Mouse (Mus musculus) CD4-positive, CD25-positive, alpha-beta regulatory T cell (primary cell): ENCODE results near the gene Defb26. TPM values are rescaled to one million over a fixed set of nuclear protein-coding genes. Genes with fewer than 3 reads are reported as not detected.

Experiments used
- polyA plus RNA-seq: library from polyadenylated mRNA; unstranded; fragments of 100-300 nt; shearing (Covaris generic); gene quantifications from one replicate; pipeline ENCODE4 v1.2.1, GENCODE M21; 2017

The Defb26 gene
- polyA plus RNA-seq = not detected

DNA sequence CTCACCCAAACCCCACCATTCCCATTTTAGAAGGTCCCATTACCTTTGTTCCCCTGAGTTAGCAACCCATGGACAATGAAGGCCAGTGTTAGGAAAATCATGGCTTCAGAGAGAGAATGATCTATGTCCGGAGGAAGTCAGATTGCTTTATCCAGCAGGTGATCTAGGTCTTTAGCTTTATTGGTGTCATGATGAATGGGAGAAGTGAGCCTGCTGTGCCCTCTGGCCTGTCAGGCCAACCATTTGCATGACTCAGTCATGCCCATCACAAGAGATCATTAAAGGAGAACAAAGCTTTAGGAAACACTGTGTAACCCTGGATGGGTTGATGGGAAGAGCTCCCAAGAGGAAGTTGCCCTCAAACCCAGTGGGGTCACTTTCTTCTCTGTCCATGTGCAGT is at the start of gene Defb26:
TSS of gene Defb26 (minus strand) at position 101 of the 400 bp plus-strand sequence.

DNA sequence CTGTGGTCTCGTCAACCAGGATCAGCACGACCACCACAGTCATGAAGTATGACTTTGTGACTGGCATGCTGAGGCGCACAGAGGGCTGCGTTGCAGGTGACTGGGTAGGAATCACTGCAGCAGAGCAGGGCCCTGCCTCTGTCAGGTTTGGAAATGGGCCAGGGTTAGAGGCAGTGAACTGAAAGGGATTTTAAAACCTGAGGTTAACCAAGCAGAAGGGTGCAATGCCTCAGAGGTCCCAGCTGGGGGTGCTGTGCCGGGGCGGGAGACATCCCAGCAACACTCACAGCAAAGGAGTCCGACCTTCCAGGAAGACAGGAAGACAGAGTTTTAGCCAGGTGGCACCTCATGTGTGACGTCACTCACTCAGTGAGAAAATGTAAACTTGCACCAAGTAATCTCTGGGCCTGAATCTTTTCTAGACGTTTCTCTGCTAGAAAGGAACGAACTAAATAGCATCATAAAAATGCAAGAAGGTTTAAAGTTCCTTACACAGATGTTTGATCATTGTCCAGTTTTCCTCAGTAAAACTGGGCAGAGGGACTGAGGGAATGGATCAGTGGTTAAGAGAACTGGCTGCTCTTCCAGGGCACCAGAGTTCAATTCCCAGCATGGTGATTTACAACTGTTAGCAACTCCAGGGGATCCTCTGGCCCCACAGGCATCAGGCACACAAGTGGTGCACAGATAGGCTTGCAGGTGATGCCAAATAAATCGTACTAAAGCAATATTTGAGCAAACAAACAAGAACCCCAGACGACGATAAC is 28.6 kb upstream of the Defb26 start, which contains the start of gene Defb29:
TSS of gene Defb29 (minus strand) at position 155 of the 767 bp plus-strand sequence.

DNA sequence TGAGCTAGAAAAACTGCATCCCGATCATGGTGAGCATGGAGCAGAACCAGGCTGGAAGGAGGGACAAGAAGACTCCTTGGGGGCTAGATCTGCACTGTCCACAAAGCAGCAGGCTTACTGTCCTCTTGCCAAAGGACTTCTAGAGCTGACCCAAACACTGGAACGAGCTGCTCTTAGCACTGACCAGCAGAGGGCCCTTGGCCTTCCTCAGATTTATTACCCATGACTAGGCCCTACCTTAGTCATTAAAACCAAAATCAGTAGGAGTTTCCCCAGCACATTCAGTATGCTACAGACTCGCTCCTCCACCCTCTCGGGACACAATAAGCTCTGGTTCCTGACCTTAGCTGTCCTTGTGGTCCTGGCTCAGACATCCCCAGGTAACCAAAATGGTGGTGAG is 6.5 kb upstream of the Defb26 start, which contains the start of gene Defb28:
TSS of gene Defb28 (plus strand) at position 275 of the 400 bp plus-strand sequence.

DNA sequence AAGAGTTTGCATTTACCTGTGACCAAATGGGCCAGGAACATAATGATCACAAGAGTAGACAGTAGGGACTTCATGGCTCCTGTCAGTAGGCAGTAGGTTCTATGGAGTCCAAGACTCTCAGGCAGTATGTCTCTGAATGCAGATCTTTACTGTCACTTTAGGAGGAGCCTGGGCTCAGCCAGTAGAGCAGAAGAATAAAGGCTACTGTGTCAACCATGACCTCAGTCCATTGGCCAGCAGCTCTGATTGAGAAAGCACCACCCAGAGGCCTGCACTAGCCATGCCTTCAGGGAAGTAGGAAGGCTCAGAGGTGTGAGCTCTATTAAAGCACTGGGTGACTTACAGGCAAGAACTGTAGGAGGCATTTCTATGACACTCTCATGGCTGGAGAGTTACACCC is 21.5 kb downstream of the Defb26 start, which contains the start of gene Defb22:
TSS of gene Defb22 (minus strand) at position 101 of the 400 bp plus-strand sequence.

GRCm38 (mm10) chr2:152476763-152477162 is 34.7 kb downstream of the Defb26 start, which contains the start of gene Defb20:
TSS of gene Defb20 (plus strand) at chr2:152477063.

DNA sequence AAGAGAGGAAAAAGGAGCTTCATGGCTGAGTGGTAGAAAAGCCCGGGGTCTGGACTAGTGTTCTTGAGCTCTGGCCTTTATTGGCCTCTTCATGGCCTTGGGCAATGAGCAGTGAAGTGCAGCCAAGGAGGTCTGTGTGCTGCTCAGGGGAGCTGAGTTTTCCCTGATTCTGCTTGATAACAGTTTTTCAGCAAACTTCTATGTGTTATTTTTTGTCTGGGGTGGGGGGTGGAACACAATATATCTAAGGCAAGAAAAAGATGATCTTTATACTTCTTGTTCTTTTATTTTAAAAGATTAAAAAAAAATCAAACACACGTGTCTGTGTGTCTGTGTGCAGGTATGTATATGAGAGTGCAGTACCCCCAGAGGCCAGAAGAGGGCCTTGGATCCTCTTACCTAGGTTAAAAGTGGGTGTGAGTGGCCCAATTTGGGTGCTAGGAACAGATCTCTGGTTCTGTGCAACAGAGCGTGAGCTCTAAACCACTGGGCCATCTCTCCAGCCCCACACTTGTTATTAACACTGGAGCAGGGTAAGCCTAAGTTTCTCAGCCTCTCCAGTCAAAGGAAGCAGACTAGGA is 46.8 kb downstream of the Defb26 start, which contains the start of gene Defb23:
TSS of gene Defb23 (minus strand) at position 51 of the 581 bp plus-strand sequence.

Other genes starting within 250 kb of the Defb26 start
- 60.2 TPM for gene Tbc1d20, start 217.9 kb downstream of the Defb26 start, polyA plus RNA-seq
- 338 TPM for gene Rbck1, start 179.0 kb downstream of the Defb26 start, polyA plus RNA-seq
- gene Trib3, start 167.7 kb downstream of the Defb26 start, polyA plus RNA-seq = 4.6 TPM
- not detected for gene Nrsn2, start 135.1 kb downstream of the Defb26 start, polyA plus RNA-seq
- gene Sox12, start 113.6 kb downstream of the Defb26 start, polyA plus RNA-seq = 1.8 TPM
- gene Zcchc3, start 96.7 kb downstream of the Defb26 start, polyA plus RNA-seq = 2.6 TPM
- 0.14 TPM for gene 6820408C15Rik, start 96.1 kb downstream of the Defb26 start, polyA plus RNA-seq
- not detected for gene Defb23, start 47.1 kb downstream of the Defb26 start, polyA plus RNA-seq
- gene Defb20, start 34.6 kb downstream of the Defb26 start, polyA plus RNA-seq = not detected
- not detected for gene Defb22, start 21.6 kb downstream of the Defb26 start, polyA plus RNA-seq
- gene Defb28, start 6.6 kb upstream of the Defb26 start, polyA plus RNA-seq = not detected
- not detected for gene Defb29, start 28.4 kb upstream of the Defb26 start, polyA plus RNA-seq
- not detected for gene Gm17416, start 57.6 kb upstream of the Defb26 start, polyA plus RNA-seq
- not detected for gene Defb21, start 61.1 kb upstream of the Defb26 start, polyA plus RNA-seq
- not detected for gene Defb19, start 68.6 kb upstream of the Defb26 start, polyA plus RNA-seq
- gene Defb45, start 87.7 kb upstream of the Defb26 start, polyA plus RNA-seq = not detected
- gene Defb36, start 92.6 kb upstream of the Defb26 start, polyA plus RNA-seq = not detected
- not detected for gene Defb25, start 111.4 kb upstream of the Defb26 start, polyA plus RNA-seq
- gene Rem1, start 115.3 kb upstream of the Defb26 start, polyA plus RNA-seq = not detected
- gene H13, start 157.8 kb upstream of the Defb26 start, polyA plus RNA-seq = 223 TPM
- 5.3 TPM for gene Mcts2, start 175.3 kb upstream of the Defb26 start, polyA plus RNA-seq
- 1.4 TPM for gene Id1, start 224.6 kb upstream of the Defb26 start, polyA plus RNA-seq
- gene Cox4i2, start 242.5 kb upstream of the Defb26 start, polyA plus RNA-seq = not detected